Mouse (Mus musculus): ENCODE data around the gene Apoo. TPM values are rescaled to one million over a fixed set of nuclear protein-coding genes. Genes with fewer than 3 reads are reported as not detected.
"Not testable (repeated sequence)": the region's sequence is repeated elsewhere in the genome, so short reads cannot be mapped to it uniquely, and the experiment has no call there.

Apoo gene
- polyA plus RNA-seq, 1 experiment from 2014 or later: 80.7 TPM

GRCm38 (mm10) chrX:94446021-94446420 is 79.1 kb downstream of the Apoo start:
- ATAC-seq (ENCODE audit: insufficient number of reproducible peaks, insufficient read depth, low FRiP score, low TSS enrichment, low read depth); H3K4me1 ChIP-seq; H3K9me3 ChIP-seq; H3K4me3 ChIP-seq; H3K27ac ChIP-seq; H3K36me3 ChIP-seq; H3K4me2 ChIP-seq; H3K9ac ChIP-seq: not testable (repeated sequence)
- H3K27me3 ChIP-seq: peaks cover 12% of the 10 kb centered on the region; the same call in 1 of the 2 replicates
- 84% methylated on average over 2 of the region's 2 CpGs for WGBS

GRCm38 (mm10) chrX:94450047-94450881 is 83.3 kb downstream of the Apoo start:
- not testable (repeated sequence) for H3K9ac ChIP-seq; H3K27ac ChIP-seq; H3K9me3 ChIP-seq; H3K4me1 ChIP-seq; H3K4me2 ChIP-seq; ATAC-seq (ENCODE audit: insufficient number of reproducible peaks, insufficient read depth, low FRiP score, low TSS enrichment, low read depth); H3K36me3 ChIP-seq; H3K4me3 ChIP-seq
- WGBS: 67% methylated on average over 1 of the region's 7 CpGs
- H3K27me3 ChIP-seq: peaks cover 23% of the 10 kb centered on the region

GRCm38 (mm10) chrX:94459346-94459745 is 92.4 kb downstream of the Apoo start:
- Histone ChIP-seq H3K27me3 (peaks cover 60% of the 10 kb centered on the region), H3K4me2 (no peak overlapping the region), H3K4me1 (no peaks in the 10 kb centered on the region), H3K9me3 (no peaks in the 10 kb centered on the region), H3K9ac (no peak overlapping the region), H3K36me3 (no peaks in the 10 kb centered on the region), H3K27ac (no peak overlapping the region), H3K4me3 (no peak overlapping the region)
- no peak for ATAC-seq (ENCODE audit: insufficient number of reproducible peaks, insufficient read depth, low FRiP score, low TSS enrichment, low read depth)
- 60% methylated on average over 4 of the region's 4 CpGs for WGBS

GRCm38 (mm10) chrX:94461513-94461912 is 94.6 kb downstream of the Apoo start:
- H3K9ac ChIP-seq; H3K4me1 ChIP-seq; H3K4me3 ChIP-seq; H3K27ac ChIP-seq; ATAC-seq (ENCODE audit: insufficient number of reproducible peaks, insufficient read depth, low FRiP score, low TSS enrichment, low read depth); H3K4me2 ChIP-seq; H3K36me3 ChIP-seq; H3K9me3 ChIP-seq: not testable (repeated sequence)
- WGBS: 90% methylated on average over 1 of the region's 3 CpGs
- peaks cover 40% of the 10 kb centered on the region for H3K27me3 ChIP-seq

- H3K4me2 ChIP-seq; H3K4me3 ChIP-seq; ATAC-seq (ENCODE audit: insufficient number of reproducible peaks, insufficient read depth, low FRiP score, low TSS enrichment, low read depth); H3K9me3 ChIP-seq; H3K36me3 ChIP-seq; H3K9ac ChIP-seq; H3K4me1 ChIP-seq; H3K27ac ChIP-seq: not testable (repeated sequence)
- H3K27me3 ChIP-seq: peaks cover 27% of the 10 kb centered on the region
- no CpG with 5 or more reads among the region's 7 CpGs for WGBS
Measured at GRCm38 (mm10) chrX:94462604-94463429, 95.9 kb downstream of the Apoo start.

Small RNA genes within 50 kb of the gene (microRNA-seq; reads per million reads assigned to microRNA genes)
- not detected for gene Gm44477

Other genes with a start within 250 kb of the Apoo start
- 31.4 and 33.6 TPM in 2 replicates for gene Zfx, start 243.4 kb upstream of the Apoo start, polyA plus RNA-seq (2015; fragmentation: Nextera tagmentation; extraction: Ambion mirVana)
- gene Eif2s3x, start 154.3 kb upstream of the Apoo start, polyA plus RNA-seq (2015; fragmentation: Nextera tagmentation; extraction: Ambion mirVana): 81.1 and 82.7 TPM in 2 replicates
- gene Klhl15, start 132.5 kb upstream of the Apoo start, polyA plus RNA-seq (2015; fragmentation: Nextera tagmentation; extraction: Ambion mirVana): 8.4 and 10.9 TPM in 2 replicates
- 0.22 TPM in 1 of 2 replicates, not detected in the other for gene Fam90a1b, start 340 bp upstream of the Apoo start, polyA plus RNA-seq (2015; fragmentation: Nextera tagmentation; extraction: Ambion mirVana)
- 745 and 750 TPM in 2 replicates for gene Maged1, start 175.0 kb downstream of the Apoo start, polyA plus RNA-seq (2015; fragmentation: Nextera tagmentation; extraction: Ambion mirVana)

Data from embryonic facial prominence, embryonic 13.5 days (tissue).